ENCODE assay signal across 11 mouse cellular contexts in the genomic region with DNA sequence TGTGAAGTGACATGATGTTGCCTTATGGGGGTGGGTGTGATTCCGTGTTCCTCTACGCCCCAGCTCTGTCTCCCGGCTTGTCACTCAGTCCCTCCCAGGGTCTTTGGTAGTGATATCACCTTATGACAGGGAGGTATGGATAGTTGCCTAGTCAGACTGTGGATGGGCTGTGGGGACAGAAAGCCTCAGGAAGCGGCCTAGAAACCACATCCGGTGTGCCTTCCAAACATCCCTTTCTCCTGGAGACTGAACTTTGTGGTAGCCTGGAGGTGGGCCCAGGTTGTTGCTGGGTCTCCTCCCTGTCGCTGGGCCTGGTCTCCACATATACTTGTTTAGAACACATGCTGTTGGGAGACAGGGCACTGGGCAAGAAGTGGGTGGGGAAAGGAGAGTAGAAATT. TPM values are rescaled to one million over a fixed set of nuclear protein-coding genes. Genes with fewer than 3 reads are reported as not detected.
DNase-seq lines count a peak whose midpoint lies in the region; ATAC-seq and TF ChIP-seq lines count a peak whose summit lies in the region.
"Had no signal": no experiment of that assay in that cellular context is flagged by ENCODE, and none has a peak within 500 bp of the region (broad histone marks: within the 10 kb centered on the region; RNA-seq: fewer than 3 reads in every experiment).

No protein-coding gene starts in this region.

- H3K4me1 ChIP-seq in heart, postnatal 0 days (ENCODE audit: control insufficient read depth, insufficient read depth): peaks cover 23% of the 10 kb centered on the region; the same call in 1 of the 2 replicates
- H3K4me1 ChIP-seq in bone marrow macrophage, adult 2 months (ENCODE audit: control insufficient read depth, insufficient read depth, low read length): peaks cover 19% of the 10 kb centered on the region
- H3K4me1 ChIP-seq in liver, embryonic 12.5 days: peaks cover 58% of the 10 kb centered on the region
- no peaks in the 10 kb centered on the region; the same call in 1 of the 2 replicates for H3K4me1 ChIP-seq in kidney, adult 2 months (ENCODE audit: control insufficient read depth, insufficient read depth, low read length)

- no peaks in the 10 kb centered on the region for H3K27me3 ChIP-seq in heart, postnatal 0 days (ENCODE audit: control insufficient read depth, insufficient read depth, low read length)
- 0 out of 2 replicates have a peak, but pooled peaks cover 2% of the 10 kb centered on the region for H3K27me3 ChIP-seq in liver, embryonic 12.5 days (replicated peaks)
- no peaks in the 10 kb centered on the region for H3K27me3 ChIP-seq in kidney, adult 2 months (replicated peaks; ENCODE audit: control insufficient read depth, insufficient read depth, low read length)
- H3K27me3 ChIP-seq: Patski had no signal

- no peak for TF ChIP-seq EP300 in heart, postnatal 0 days (IDR thresholded peaks at IDR 0.05; ENCODE audit: low read depth)

- H3K36me3 ChIP-seq in heart, postnatal 0 days (replicated peaks; ENCODE audit: control insufficient read depth, insufficient read depth, low read length): no peaks in the 10 kb centered on the region
- no peaks in the 10 kb centered on the region for H3K36me3 ChIP-seq in liver, embryonic 12.5 days
- no peaks in the 10 kb centered on the region for H3K36me3 ChIP-seq in kidney, adult 2 months (ENCODE audit: control insufficient read depth, insufficient read depth, low read length)
- H3K36me3 ChIP-seq: embryonic facial prominence, embryonic 12.5 days had no signal

- TF ChIP-seq POLR2A in bone marrow macrophage, adult 2 months (IDR thresholded peaks at IDR 0.05; ENCODE audit: borderline replicate concordance, low read depth, low read length): no peak
- TF ChIP-seq POLR2A in kidney, adult 2 months (IDR thresholded peaks at IDR 0.05; ENCODE audit: low read depth, low read length): no peak

- ATAC-seq in heart, postnatal 0 days (ENCODE audit: insufficient read depth, low read depth): no peak
- no peak for ATAC-seq in liver, embryonic 12.5 days
- ATAC-seq: Patski had no signal

- no peak overlapping the region for H3K27ac ChIP-seq in heart, postnatal 0 days (ENCODE audit: low read depth)
- H3K27ac ChIP-seq in bone marrow macrophage, adult 2 months (ENCODE audit: insufficient read depth, low read depth, low read length): no peak overlapping the region
- peak overlapping the region; percentile 49 for H3K27ac ChIP-seq in liver, embryonic 12.5 days
- H3K27ac ChIP-seq in kidney, adult 2 months (ENCODE audit: insufficient read depth, low read depth, low read length): no peak overlapping the region
- H3K27ac ChIP-seq: embryonic facial prominence, embryonic 12.5 days; layer of hippocampus, adult 2 months had no signal

- peak overlapping the region; percentile 58 for H3K9ac ChIP-seq in heart, postnatal 0 days (replicated peaks; ENCODE audit: low read depth, low read length)
- H3K9ac ChIP-seq in liver, embryonic 12.5 days: peak overlapping the region; percentile 63; the same call in 1 of the 2 replicates
- H3K9ac ChIP-seq: embryonic facial prominence, embryonic 12.5 days had no signal

- no peak for TF ChIP-seq CTCF in heart, postnatal 0 days (IDR thresholded peaks at IDR 0.05; ENCODE audit: low read depth)
- no peak for TF ChIP-seq CTCF in bone marrow macrophage, adult 2 months (IDR thresholded peaks at IDR 0.05; ENCODE audit: low read depth, low read length)
- no peak for TF ChIP-seq CTCF in kidney, adult 2 months (conservative IDR thresholded peaks at IDR 0.05; ENCODE audit: insufficient read depth, insufficient read length, low read depth, low read length)

- H3K4me3 ChIP-seq in heart, postnatal 0 days (ENCODE audit: low read depth, low read length): peak overlapping the region; percentile 58; the same call in 1 of the 2 replicates
- peak overlapping the region; percentile 46 for H3K4me3 ChIP-seq in bone marrow macrophage, adult 2 months (ENCODE audit: insufficient read depth, low read length)
- peak overlapping the region; percentile 58 for H3K4me3 ChIP-seq in liver, embryonic 12.5 days
- H3K4me3 ChIP-seq in kidney, adult 2 months (ENCODE audit: insufficient read depth, low read depth, low read length): no peak overlapping the region

- H3K9me3 ChIP-seq in heart, postnatal 0 days (replicated peaks; ENCODE audit: control insufficient read depth, low read length): no peaks in the 10 kb centered on the region
- no peaks in the 10 kb centered on the region for H3K9me3 ChIP-seq in liver, embryonic 12.5 days (replicated peaks)
- H3K9me3 ChIP-seq: embryonic facial prominence, embryonic 12.5 days had no signal

- 88% methylated on average over 6 of the region's 6 CpGs for WGBS in heart, postnatal 0 days
- WGBS in liver, embryonic 12.5 days (ENCODE audit: insufficient replicate concordance): 27% methylated on average over 6 of the region's 6 CpGs
- 92% methylated on average over 6 of the region's 6 CpGs for WGBS in kidney, adult 2 months

- no peak for DNase-seq in heart, postnatal 0 days (ENCODE audit: low spot score)
- DNase-seq in heart, postnatal 10 days: no peak
- peak; percentile 60 for DNase-seq in CD4-positive helper T cell, adult 2 months (ENCODE audit: low read depth, low spot score)
- no peak for DNase-seq in left cerebral cortex, adult 11 months (ENCODE audit: low spot score)
- no peak for DNase-seq in cerebellum, postnatal 36 days
- DNase-seq in kidney, adult 2 months: no peak

- peak overlapping the region; percentile 77 for H3K4me2 ChIP-seq in heart, postnatal 0 days (ENCODE audit: low read depth, low read length)
- H3K4me2 ChIP-seq in liver, embryonic 12.5 days: peak overlapping the region; percentile 82

- intact Hi-C loops in heart, postnatal 10 days (cut with DNase I): no loop called here

RNA-seq across cellular contexts. Expression of a gene that starts 17.9 kb away (rescaled TPM):
- total RNA-seq in heart, postnatal 0 days (2014; rRNA removed; ENCODE audit: low replicate concordance): 10.2 and 14.6 TPM in 2 replicates
- 16.6 and 17.5 TPM in 2 replicates for polyA plus RNA-seq in heart, postnatal 0 days (2015; fragmentation: Nextera tagmentation; extraction: Ambion mirVana)
- total RNA-seq in heart, postnatal 10 days (2021): 10 to 100 TPM; 21.3 to 28.2 TPM
- 13.2 and 14.2 TPM in 2 replicates for polyA plus RNA-seq in bone marrow macrophage, adult 2 months (2012; ENCODE audit: insufficient read depth, insufficient read length, missing spikeins)
- 2.6 and 2.9 TPM in 2 replicates for polyA plus RNA-seq in liver, embryonic 12.5 days (2016; fragmentation: Nextera tagmentation; extraction: Ambion mirVana)
- 7.8 and 9.0 TPM in 2 replicates for polyA plus RNA-seq in kidney, adult 2 months (2012; rRNA removed)

RNA-seq across cellular contexts. Expression of a gene that starts 33.6 kb away (rescaled TPM):
- total RNA-seq in heart, postnatal 0 days (2014; rRNA removed; ENCODE audit: low replicate concordance): 32.9 and 50.1 TPM in 2 replicates
- 176 and 183 TPM in 2 replicates for polyA plus RNA-seq in heart, postnatal 0 days (2015; fragmentation: Nextera tagmentation; extraction: Ambion mirVana)
- total RNA-seq in heart, postnatal 10 days (2021): 100 to 1,000 TPM; 167 to 169 TPM
- polyA plus RNA-seq in bone marrow macrophage, adult 2 months (2012; ENCODE audit: insufficient read depth, insufficient read length, missing spikeins): 104 and 110 TPM in 2 replicates
- polyA plus RNA-seq in liver, embryonic 12.5 days (2016; fragmentation: Nextera tagmentation; extraction: Ambion mirVana): 221 and 228 TPM in 2 replicates
- polyA plus RNA-seq in kidney, adult 2 months (2012; rRNA removed): 53.1 and 72.6 TPM in 2 replicates

RNA-seq across cellular contexts. Expression of a gene that starts 52.4 kb away (rescaled TPM):
- 16.7 and 17.9 TPM in 2 replicates for total RNA-seq in heart, postnatal 0 days (2014; rRNA removed; ENCODE audit: low replicate concordance)
- 7.7 and 8.3 TPM in 2 replicates for polyA plus RNA-seq in heart, postnatal 0 days (2015; fragmentation: Nextera tagmentation; extraction: Ambion mirVana)
- total RNA-seq in heart, postnatal 10 days (2021): 1 to 10 TPM; 8.9 to 9.5 TPM
- 46.3 and 47.1 TPM in 2 replicates for polyA plus RNA-seq in bone marrow macrophage, adult 2 months (2012; ENCODE audit: insufficient read depth, insufficient read length, missing spikeins)
- 8.5 and 10.4 TPM in 2 replicates for polyA plus RNA-seq in liver, embryonic 12.5 days (2016; fragmentation: Nextera tagmentation; extraction: Ambion mirVana)
- polyA plus RNA-seq in kidney, adult 2 months (2012; rRNA removed): 17.0 and 19.0 TPM in 2 replicates

RNA-seq across cellular contexts. Expression of a gene that starts 55.7 kb away (rescaled TPM):
- total RNA-seq in heart, postnatal 0 days (2014; rRNA removed; ENCODE audit: low replicate concordance): 67.9 and 79.0 TPM in 2 replicates
- 42.7 and 45.7 TPM in 2 replicates for polyA plus RNA-seq in heart, postnatal 0 days (2015; fragmentation: Nextera tagmentation; extraction: Ambion mirVana)
- 10 to 100 TPM; 38.5 to 39.5 TPM for total RNA-seq in heart, postnatal 10 days (2021)
- polyA plus RNA-seq in bone marrow macrophage, adult 2 months (2012; ENCODE audit: insufficient read depth, insufficient read length, missing spikeins): 34.9 and 36.4 TPM in 2 replicates
- polyA plus RNA-seq in liver, embryonic 12.5 days (2016; fragmentation: Nextera tagmentation; extraction: Ambion mirVana): 39.8 and 41.6 TPM in 2 replicates
- 42.8 and 52.4 TPM in 2 replicates for polyA plus RNA-seq in kidney, adult 2 months (2012; rRNA removed)
